19 mouse cellular contexts compared by ENCODE assay signal in genomic region chr17:73232593-73232992, GRCm38 (mm10).
DNase-seq lines count a peak whose midpoint lies in the region; ATAC-seq and TF ChIP-seq lines count a peak whose summit lies in the region.
"Had no signal": no experiment of that assay in that cellular context is flagged by ENCODE, and none has a peak within 500 bp of the region (broad histone marks: within the 10 kb centered on the region; RNA-seq: fewer than 3 reads in every experiment).

No protein-coding gene starts in this region.

- H3K9me3 ChIP-seq in forebrain, postnatal 0 days (ENCODE audit: low read length): no peaks in the 10 kb centered on the region
- H3K9me3 ChIP-seq: embryonic facial prominence, embryonic 13.5 days; forebrain, embryonic 12.5 days; heart, embryonic 12.5 days; hindbrain, embryonic 15.5 days had no signal

- H3K27me3 ChIP-seq in thymus, adult 2 months (ENCODE audit: control insufficient read depth, insufficient read depth, low read length): no peaks in the 10 kb centered on the region
- no peaks in the 10 kb centered on the region for H3K27me3 ChIP-seq in forebrain, postnatal 0 days (ENCODE audit: insufficient read depth, low read length)
- H3K27me3 ChIP-seq: embryonic facial prominence, embryonic 13.5 days; forebrain, embryonic 12.5 days; heart, embryonic 12.5 days; hindbrain, embryonic 15.5 days had no signal

- H3K9ac ChIP-seq in forebrain, postnatal 0 days: no peak overlapping the region
- H3K9ac ChIP-seq: embryonic facial prominence, embryonic 13.5 days; forebrain, embryonic 12.5 days; heart, embryonic 12.5 days; hindbrain, embryonic 15.5 days had no signal

- H3K27ac ChIP-seq in thymus, adult 2 months (ENCODE audit: control insufficient read depth, insufficient read depth, low read length): no peak overlapping the region
- H3K27ac ChIP-seq in forebrain, postnatal 0 days (ENCODE audit: low read depth, low read length): no peak overlapping the region
- H3K27ac ChIP-seq: embryonic facial prominence, embryonic 13.5 days; forebrain, embryonic 12.5 days; gastrocnemius, adult 2 months; hindbrain, embryonic 15.5 days had no signal

- no peak for ATAC-seq in forebrain, postnatal 0 days
- ATAC-seq: forebrain, embryonic 16.5 days had no signal

- H3K36me3 ChIP-seq in thymus, adult 2 months (ENCODE audit: control insufficient read depth, insufficient read depth, low read length): no peaks in the 10 kb centered on the region
- no peaks in the 10 kb centered on the region for H3K36me3 ChIP-seq in forebrain, postnatal 0 days (ENCODE audit: insufficient read depth)
- H3K36me3 ChIP-seq: embryonic facial prominence, embryonic 13.5 days; forebrain, embryonic 12.5 days; hindbrain, embryonic 15.5 days had no signal

- TF ChIP-seq CTCF in thymus, adult 2 months (IDR thresholded peaks at IDR 0.05; ENCODE audit: borderline replicate concordance, control insufficient read depth, extremely low read depth, insufficient read depth, low read length, poor library complexity): no peak
- no peak for TF ChIP-seq CTCF in forebrain, postnatal 0 days (IDR thresholded peaks at IDR 0.05; ENCODE audit: low read depth)

- H3K4me2 ChIP-seq in forebrain, postnatal 0 days (ENCODE audit: low read depth): no peak overlapping the region
- H3K4me2 ChIP-seq: embryonic facial prominence, embryonic 13.5 days; forebrain, embryonic 12.5 days; heart, embryonic 12.5 days; hindbrain, embryonic 15.5 days had no signal

- H3K4me3 ChIP-seq in thymus, adult 2 months (ENCODE audit: control insufficient read depth, insufficient read depth, low read length): no peak overlapping the region
- no peak overlapping the region for H3K4me3 ChIP-seq in forebrain, postnatal 0 days (ENCODE audit: low read depth, low read length)
- H3K4me3 ChIP-seq: embryonic facial prominence, embryonic 13.5 days; forebrain, embryonic 12.5 days; gastrocnemius, adult 2 months; heart, embryonic 12.5 days; hindbrain, embryonic 15.5 days had no signal

- peak; percentile 8 to 39 for DNase-seq in thymus, adult 18-20 months
- no peak for DNase-seq in thymus, postnatal 4 days
- peak; percentile 41 for DNase-seq in thymus, adult 2 months
- DNase-seq in thymus, postnatal 25 days: peak; percentile 42
- no peak for DNase-seq in forebrain, postnatal 0 days
- DNase-seq in layer of hippocampus, adult 8-10 months (ENCODE audit: low spot score in 2 of 2): no peak
- DNase-seq: adrenal gland, postnatal 10 days; cerebellum, adult 11-12 months; cerebellum, adult 9-10 months; cerebellum, postnatal 25 days; gastrocnemius, adult 2 months; gastrocnemius, postnatal 36 days; heart, adult 18-20 months; heart, postnatal 36 days had no signal

- H3K4me1 ChIP-seq in thymus, adult 2 months (replicated peaks; ENCODE audit: control insufficient read depth, insufficient read depth, low read length): peaks cover 13% of the 10 kb centered on the region
- H3K4me1 ChIP-seq in forebrain, postnatal 0 days (ENCODE audit: insufficient read depth): 0 out of 2 replicates have a peak, but pooled peaks cover 4% of the 10 kb centered on the region

- TF ChIP-seq POLR2A in thymus, adult 2 months (IDR thresholded peaks at IDR 0.05; ENCODE audit: control insufficient read depth, extremely low read depth, insufficient read depth, low read length, poor library complexity): no peak

- 25% methylated on average over 2 of the region's 2 CpGs for WGBS in thymus, adult 2 months
- 93% methylated on average over 2 of the region's 2 CpGs for WGBS in forebrain, postnatal 0 days

Comparison
In these comparisons a context has a peak if more than half of its experiments do, and no peak if none do; other contexts are left out.
1. DNase-seq: peak in thymus, adult 18-20 months (2 of 2), thymus, adult 2 months (single experiment) and thymus, postnatal 25 days (single experiment); none in thymus, postnatal 4 days (single experiment), forebrain, postnatal 0 days (single experiment) and layer of hippocampus, adult 8-10 months (0 of 2).